Mouse (Mus musculus) liver, adult 10 weeks (tissue): ENCODE results near the gene Smad9. TPM values are rescaled to one million over a fixed set of nuclear protein-coding genes. Genes with fewer than 3 reads are reported as not detected.

Experiments
- polyA plus RNA-seq: library from polyadenylated mRNA; stranded (reverse); fragments of 350-450 nt; fragmentation: Illumina TruSeq; extraction: RNeasy Lipid Tissue Mini Kit (QIAGEN cat#74804); gene quantifications from one replicate; pipeline ENCODE4 v1.2.3, GENCODE M21; 2014; ENCODE audit warnings: low read depth, low replicate concordance

The Smad9 gene
- polyA plus RNA-seq: 8.5 TPM

DNA sequence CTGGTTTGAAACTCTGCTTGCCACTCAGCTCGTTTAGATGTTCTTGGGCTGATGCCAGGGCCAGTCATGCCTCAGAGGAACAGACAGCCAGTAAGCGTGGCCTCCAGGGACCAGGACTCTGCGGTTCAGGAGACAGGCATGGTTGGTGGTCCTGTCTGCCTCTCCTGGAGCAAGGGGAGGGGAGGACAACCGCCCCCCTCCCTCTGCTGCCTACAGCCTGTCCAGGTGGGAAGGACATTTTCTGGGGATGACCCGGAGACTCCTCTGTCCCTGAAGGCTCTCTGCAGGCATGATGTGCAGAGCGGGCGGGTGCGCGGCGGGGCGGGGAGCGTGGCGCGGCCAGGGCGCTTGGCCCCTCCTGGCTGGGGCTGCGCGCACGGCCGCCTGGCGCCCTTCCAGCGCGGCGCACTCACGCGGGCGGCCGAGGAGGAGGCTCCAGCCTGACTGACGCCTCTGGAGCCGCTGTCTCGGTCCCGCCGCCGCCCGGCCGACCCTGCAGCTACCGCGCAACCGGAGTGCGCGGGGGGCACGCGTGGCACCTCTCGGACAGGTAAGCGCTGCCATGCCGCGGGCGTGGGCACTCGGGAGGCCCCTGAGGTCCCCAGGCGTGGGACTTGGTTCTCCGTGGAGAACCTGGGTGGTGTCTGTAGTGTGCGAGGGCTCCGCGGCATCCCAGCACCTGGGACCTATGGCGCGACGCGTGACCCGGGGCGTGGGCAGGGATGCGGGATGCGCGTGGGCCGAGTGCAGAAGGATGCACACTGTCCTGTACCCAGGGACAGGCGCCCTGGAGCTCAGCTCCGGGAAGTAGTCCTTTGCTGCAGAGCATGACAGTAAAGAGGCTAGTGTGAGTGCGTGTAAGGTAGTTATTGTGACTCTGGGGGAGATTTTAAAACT lies at the start of gene Smad9:
Gene Smad9 (plus strand): TSS at position 438 of the 897 bp plus-strand sequence.

DNA sequence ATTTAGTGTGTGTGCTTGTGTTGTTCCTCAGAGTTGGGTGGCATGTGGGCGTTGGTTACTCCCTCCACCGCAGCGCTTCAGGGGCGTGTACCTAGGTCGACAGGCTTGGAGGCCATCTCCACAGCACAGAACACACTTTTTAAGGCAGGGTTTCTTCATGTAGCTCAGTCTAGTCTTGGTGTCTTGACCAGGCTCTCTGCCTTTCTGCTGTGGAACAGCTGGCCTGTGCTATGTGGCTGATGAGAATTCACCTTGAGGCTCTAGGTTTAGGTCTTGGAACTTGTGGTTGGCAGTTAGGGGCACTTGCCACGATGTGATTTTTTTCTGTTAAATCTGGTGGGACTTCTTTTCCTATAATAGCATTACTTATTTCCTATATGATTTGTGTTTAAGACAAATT lies 41.1 kb upstream of the Smad9 start, which contains the start of gene Gm21958:
Gene Gm21958 (minus strand): TSS at position 101 of the 400 bp plus-strand sequence.

DNA sequence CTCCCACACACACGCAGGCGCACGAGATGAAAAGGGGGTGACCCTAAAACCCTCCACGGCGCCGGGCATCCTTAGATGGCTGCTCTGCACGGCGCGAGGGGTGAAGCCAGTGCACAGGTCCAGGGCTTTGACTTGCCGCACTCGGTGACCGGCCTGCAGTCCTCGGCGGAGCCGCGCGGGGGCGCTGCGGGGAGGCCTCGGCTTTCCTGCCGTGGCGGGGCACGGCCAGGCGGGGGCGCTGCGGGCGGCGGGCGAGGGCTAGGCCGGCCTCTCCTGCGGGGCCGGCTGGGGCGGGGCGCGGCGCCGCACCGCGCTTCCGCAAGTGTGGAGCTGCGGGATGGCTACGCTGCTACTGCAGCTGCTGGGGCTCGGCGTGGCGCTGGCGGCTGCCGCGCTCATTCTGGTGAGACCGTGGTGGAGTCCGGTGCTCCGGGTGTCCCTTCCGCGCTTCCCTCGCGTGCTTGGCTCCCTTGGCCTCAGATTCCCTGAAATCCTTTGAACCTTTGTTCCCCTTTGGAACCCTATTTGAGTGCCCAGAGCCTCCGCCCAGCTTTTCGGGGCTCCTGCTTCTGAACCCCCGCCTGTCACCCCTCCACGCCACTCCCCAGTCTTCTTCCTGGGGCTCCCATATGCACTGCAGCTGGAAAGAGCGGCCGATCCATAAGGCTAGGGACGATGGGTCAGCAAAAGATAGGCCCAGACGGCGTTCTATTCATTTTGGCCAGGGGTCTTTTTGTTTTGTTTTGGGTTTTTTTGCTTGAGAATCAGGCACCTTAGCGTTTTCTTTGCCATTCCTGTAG lies 19.9 kb upstream of the Smad9 start, which contains the start of the genes Exosc8 and Alg5:
Gene Exosc8 (minus strand): TSS at position 147 of the 800 bp plus-strand sequence.
Gene Alg5 (plus strand): TSS at position 293 of the 800 bp plus-strand sequence.

DNA sequence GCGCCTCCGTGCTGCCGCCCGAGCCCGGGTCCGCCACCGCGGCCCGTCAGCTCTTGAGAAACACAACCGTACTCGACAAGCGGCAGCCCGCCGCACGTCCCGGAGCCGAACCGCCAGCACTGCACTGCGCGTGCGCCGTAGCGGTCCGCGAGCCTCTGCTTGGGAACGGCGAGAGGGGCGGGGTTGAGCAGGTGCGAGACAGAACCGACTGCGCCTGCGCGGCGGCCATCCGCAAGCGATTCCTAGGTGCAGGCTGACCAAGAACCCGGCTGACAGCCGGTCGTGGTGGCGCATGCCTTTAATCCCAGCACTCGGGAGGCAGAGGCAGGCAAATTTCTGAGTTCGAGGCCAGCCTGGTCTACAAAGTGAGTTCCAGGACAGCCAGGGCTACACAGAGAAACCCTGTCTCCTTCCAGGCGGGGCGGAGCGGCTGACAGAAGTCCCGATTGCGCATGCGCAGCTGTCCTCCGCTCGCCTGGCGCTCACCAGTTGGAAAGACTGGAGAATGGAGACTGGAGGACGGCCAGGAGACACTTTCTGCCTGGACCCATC lies 52.4 kb downstream of the Smad9 start, which contains the start of gene Rfxap:
Gene Rfxap (minus strand): TSS at position 126 of the 552 bp plus-strand sequence.

Other genes with a start within 250 kb of the Smad9 start
- gene Supt20, start 62.8 kb upstream of the Smad9 start, polyA plus RNA-seq: 24.7 TPM
- not detected for gene Gm21958, start 41.2 kb upstream of the Smad9 start, polyA plus RNA-seq
- 10.5 TPM for gene Exosc8, start 20.2 kb upstream of the Smad9 start, polyA plus RNA-seq
- gene Alg5, start 20.0 kb upstream of the Smad9 start, polyA plus RNA-seq: 32.7 TPM
- 10.9 TPM for gene Rfxap, start 52.2 kb downstream of the Smad9 start, polyA plus RNA-seq
- not detected for gene Sertm1, start 160.3 kb downstream of the Smad9 start, polyA plus RNA-seq